Mouse (Mus musculus) stomach, postnatal 0 days (tissue): Measurements from ENCODE around the gene Plk5.

Experiments
- CTCF ChIP-seq: IDR thresholded peaks from 2 replicates; pipeline ENCODE4 v1.5.1; 2016; ENCODE audit warnings: antibody characterized with exemption, low read depth, mild to moderate bottlenecking, moderate library complexity
- EP300 ChIP-seq: optimal IDR thresholded peaks from 2 replicates; pipeline ENCODE3; 2016; ENCODE audit warnings: antibody characterized with exemption

- TF ChIP-seq CTCF (no peak), EP300 (no peak)
Observed at GRCm38 (mm10) chr10:80325045-80325444, 31.2 kb upstream of the Plk5 start.
